Mouse (Mus musculus): ENCODE measurements at regions not wholly inside any gene's neighbourhood (a gene's known extent, or its start where the extent isn't known, plus 50 kb on each side); places are given as distances from the start of the nearest gene placed in this dataset.

GRCm38 (mm10) chr8:128092826-128093225 is 265.6 kb upstream of the Nrp1 start:
- Histone ChIP-seq H3K9me3 (replicated peaks) (peaks cover 4% of the 10 kb centered on the region; the same call in 1 of the 2 replicates), H3K27ac (ENCODE audit: poor library complexity, severe bottlenecking) (no peak overlapping the region), H3K36me3 (no peaks in the 10 kb centered on the region), H3K9ac (no peak overlapping the region), H3K27me3 (replicated peaks) (no peaks in the 10 kb centered on the region), H3K4me3 (no peak overlapping the region), H3K4me2 (no peak overlapping the region), H3K4me1 (replicated peaks) (no peaks in the 10 kb centered on the region)
- no peak for ATAC-seq (ENCODE audit: insufficient number of reproducible peaks, low FRiP score)
- WGBS = 74% methylated on average over 7 of the region's 7 CpGs

DNA sequence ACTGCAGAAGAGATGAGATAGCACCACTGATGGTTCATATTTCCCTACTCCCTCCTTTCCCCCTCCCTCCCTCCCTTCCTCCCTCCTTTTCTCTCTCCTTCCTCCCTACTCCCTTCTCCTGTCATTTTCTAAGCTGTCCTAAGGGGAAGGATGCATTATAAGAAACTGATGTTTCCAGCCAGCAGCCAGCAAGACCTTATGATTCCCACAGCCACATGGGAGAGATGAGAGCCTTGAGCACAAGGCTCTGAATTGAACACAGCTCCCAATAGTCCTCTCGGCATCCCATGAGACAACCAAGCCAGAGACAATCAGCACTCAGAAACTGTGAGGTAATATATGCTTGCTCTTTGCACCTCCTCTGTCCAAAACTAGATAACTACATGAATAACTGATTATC is 263.0 kb upstream of the Nrp1 start:
- Histone ChIP-seq H3K4me1 (replicated peaks) (peaks cover 10% of the 10 kb centered on the region), H3K9ac (no peak overlapping the region), H3K27me3 (replicated peaks) (no peaks in the 10 kb centered on the region), H3K36me3 (no peaks in the 10 kb centered on the region), H3K4me2 (no peak overlapping the region), H3K4me3 (no peak overlapping the region), H3K9me3 (replicated peaks) (peaks cover 4% of the 10 kb centered on the region; the same call in 1 of the 2 replicates), H3K27ac (ENCODE audit: poor library complexity, severe bottlenecking) (no peak overlapping the region)
- ATAC-seq (ENCODE audit: insufficient number of reproducible peaks, low FRiP score) = no peak
- 63% methylated on average over 1 of the region's 1 CpGs for WGBS

- no peak for ATAC-seq (ENCODE audit: insufficient number of reproducible peaks, low FRiP score)
- H3K4me1 ChIP-seq (replicated peaks) = peaks cover 10% of the 10 kb centered on the region
- H3K9ac ChIP-seq = no peak overlapping the region
- no peak overlapping the region for H3K4me2 ChIP-seq
- no peaks in the 10 kb centered on the region for H3K9me3 ChIP-seq (replicated peaks)
- H3K27ac ChIP-seq (ENCODE audit: poor library complexity, severe bottlenecking) = no peak overlapping the region
- no peaks in the 10 kb centered on the region for H3K27me3 ChIP-seq (replicated peaks)
- no peaks in the 10 kb centered on the region for H3K36me3 ChIP-seq
- WGBS = 78% methylated on average over 3 of the region's 3 CpGs
- H3K4me3 ChIP-seq = no peak overlapping the region
These were observed 260.8 kb upstream of the Nrp1 start for GRCm38 (mm10) chr8:128097601-128098000.

DNA sequence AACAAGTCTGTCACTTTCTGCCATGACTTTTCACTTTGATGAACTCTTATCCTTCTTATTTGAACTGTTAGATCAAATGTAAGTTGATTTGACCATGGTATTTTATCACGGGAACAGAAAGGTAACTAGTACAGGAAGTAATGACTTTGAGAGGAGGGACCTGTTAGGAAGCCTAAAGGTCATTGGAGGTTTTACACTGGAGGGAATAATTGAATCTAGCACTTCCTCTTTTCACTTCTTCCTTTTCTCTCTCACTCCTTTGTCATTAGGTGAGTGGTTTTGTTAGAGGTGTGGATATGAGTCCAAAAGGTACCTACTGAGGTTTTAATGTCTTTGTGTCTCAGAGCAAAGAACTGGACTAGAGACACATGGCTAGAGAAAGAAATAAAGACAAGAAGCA is 255.0 kb upstream of the Nrp1 start:
- H3K9ac ChIP-seq = no peak overlapping the region
- H3K27ac ChIP-seq (ENCODE audit: poor library complexity, severe bottlenecking) = no peak overlapping the region
- H3K4me1 ChIP-seq (replicated peaks) = peaks cover 10% of the 10 kb centered on the region
- no peak overlapping the region for H3K4me3 ChIP-seq
- no peak overlapping the region for H3K4me2 ChIP-seq
- ATAC-seq (ENCODE audit: insufficient number of reproducible peaks, low FRiP score) = no peak
- 86% methylated on average over 1 of the region's 1 CpGs for WGBS
- H3K9me3 ChIP-seq (replicated peaks) = no peaks in the 10 kb centered on the region
- no peaks in the 10 kb centered on the region for H3K27me3 ChIP-seq (replicated peaks)
- H3K36me3 ChIP-seq = no peaks in the 10 kb centered on the region

DNA sequence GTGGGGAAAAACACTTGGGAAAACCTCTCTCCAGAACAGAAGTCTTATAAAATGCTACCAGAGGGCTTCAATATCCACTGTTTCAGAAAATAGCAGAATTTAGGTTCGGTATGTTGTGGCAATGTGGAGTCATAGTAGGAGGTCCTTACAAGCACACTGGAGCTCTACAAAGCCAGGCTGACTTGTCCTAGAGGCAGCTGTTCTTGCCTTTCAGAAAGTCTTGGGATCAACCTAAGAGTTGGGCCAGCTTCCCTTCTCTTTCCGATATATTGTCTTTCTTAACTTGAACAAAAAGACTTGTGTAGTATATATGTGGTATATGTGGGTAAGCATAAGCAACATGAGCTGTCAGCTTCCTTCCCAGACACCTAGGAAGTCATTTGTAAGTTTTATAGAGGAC is 251.8 kb upstream of the Nrp1 start:
- ATAC-seq (ENCODE audit: insufficient number of reproducible peaks, low FRiP score) = no peak
- Histone ChIP-seq H3K27me3 (replicated peaks) (no peaks in the 10 kb centered on the region), H3K4me2 (no peak overlapping the region), H3K27ac (ENCODE audit: poor library complexity, severe bottlenecking) (no peak overlapping the region), H3K9me3 (replicated peaks) (no peaks in the 10 kb centered on the region), H3K9ac (no peak overlapping the region), H3K4me3 (no peak overlapping the region), H3K4me1 (replicated peaks) (no peaks in the 10 kb centered on the region), H3K36me3 (no peaks in the 10 kb centered on the region)
- WGBS = 83% methylated on average over 2 of the region's 2 CpGs

DNA sequence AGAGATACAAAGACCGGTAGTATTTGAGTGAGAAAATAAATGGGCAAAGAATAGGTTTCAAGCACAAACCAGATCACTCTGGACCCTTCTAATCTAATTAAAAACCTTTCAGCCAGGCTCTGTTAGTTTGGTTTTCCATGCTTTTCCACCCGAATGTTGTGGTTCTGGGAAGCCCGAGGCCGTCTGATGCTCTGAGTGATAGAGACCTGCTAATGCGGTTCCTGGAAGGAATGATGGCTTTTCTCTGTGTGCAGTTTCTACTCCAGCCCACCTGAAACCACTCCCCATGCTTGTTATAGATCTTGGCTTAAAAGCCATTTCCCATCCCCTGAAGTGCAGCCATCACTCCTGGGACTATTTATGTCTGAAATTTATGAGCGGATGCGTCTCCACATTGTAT is 251.4 kb upstream of the Nrp1 start:
- Histone ChIP-seq H3K4me2 (no peak overlapping the region), H3K9ac (no peak overlapping the region), H3K27ac (ENCODE audit: poor library complexity, severe bottlenecking) (no peak overlapping the region), H3K4me1 (replicated peaks) (no peaks in the 10 kb centered on the region), H3K9me3 (replicated peaks) (no peaks in the 10 kb centered on the region), H3K27me3 (replicated peaks) (no peaks in the 10 kb centered on the region), H3K36me3 (no peaks in the 10 kb centered on the region), H3K4me3 (no peak overlapping the region)
- no peak for ATAC-seq (ENCODE audit: insufficient number of reproducible peaks, low FRiP score)
- WGBS = 78% methylated on average over 7 of the region's 7 CpGs

GRCm38 (mm10) chr8:128109036-128109435 is 249.4 kb upstream of the Nrp1 start:
- H3K4me1 ChIP-seq (replicated peaks) = peaks cover 15% of the 10 kb centered on the region
- no peaks in the 10 kb centered on the region for H3K9me3 ChIP-seq (replicated peaks)
- no peak overlapping the region for H3K9ac ChIP-seq
- WGBS = 78% methylated on average over 3 of the region's 3 CpGs
- H3K4me3 ChIP-seq = no peak overlapping the region
- no peak for ATAC-seq (ENCODE audit: insufficient number of reproducible peaks, low FRiP score)
- no peak overlapping the region for H3K4me2 ChIP-seq
- no peak overlapping the region for H3K27ac ChIP-seq (ENCODE audit: poor library complexity, severe bottlenecking)
- H3K27me3 ChIP-seq (replicated peaks) = no peaks in the 10 kb centered on the region
- H3K36me3 ChIP-seq = no peaks in the 10 kb centered on the region

DNA sequence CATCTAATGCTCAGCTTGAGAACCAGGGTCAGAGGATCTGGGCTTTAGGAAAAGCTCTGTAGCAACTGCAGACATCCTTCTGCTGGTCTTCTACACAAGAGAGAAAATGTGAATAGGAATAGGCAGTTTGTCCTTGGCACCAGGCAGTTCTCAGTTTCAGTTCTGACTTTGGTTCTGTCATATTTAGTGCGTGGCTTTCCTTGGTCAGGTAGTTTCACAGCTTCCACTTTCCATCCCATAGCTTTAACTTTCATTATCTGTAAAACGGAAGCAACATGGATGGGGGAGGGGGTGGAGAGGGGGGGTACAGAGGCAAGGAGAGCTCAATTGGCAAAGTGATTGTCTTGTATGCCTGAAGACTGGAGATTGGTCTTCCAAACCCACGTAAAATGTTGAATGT is 247.3 kb upstream of the Nrp1 start:
- Histone ChIP-seq H3K9ac (no peak overlapping the region), H3K27me3 (replicated peaks) (no peaks in the 10 kb centered on the region), H3K9me3 (replicated peaks) (no peaks in the 10 kb centered on the region), H3K4me3 (no peak overlapping the region), H3K4me2 (no peak overlapping the region), H3K36me3 (no peaks in the 10 kb centered on the region), H3K27ac (ENCODE audit: poor library complexity, severe bottlenecking) (no peak overlapping the region), H3K4me1 (replicated peaks) (peaks cover 24% of the 10 kb centered on the region)
- WGBS = 68% methylated on average over 3 of the region's 3 CpGs
- ATAC-seq (ENCODE audit: insufficient number of reproducible peaks, low FRiP score) = no peak

GRCm38 (mm10) chr8:128113116-128113515 is 245.3 kb upstream of the Nrp1 start:
- Histone ChIP-seq H3K9me3 (replicated peaks) (no peaks in the 10 kb centered on the region), H3K9ac (no peak overlapping the region), H3K4me3 (no peak overlapping the region), H3K36me3 (no peaks in the 10 kb centered on the region), H3K27ac (ENCODE audit: poor library complexity, severe bottlenecking) (peak overlapping the region; percentile 83), H3K4me2 (no peak overlapping the region), H3K4me1 (replicated peaks) (peaks cover 24% of the 10 kb centered on the region), H3K27me3 (replicated peaks) (no peaks in the 10 kb centered on the region)
- peak; percentile 85 for ATAC-seq (ENCODE audit: insufficient number of reproducible peaks, low FRiP score)
- 40% methylated on average over 1 of the region's 1 CpGs for whole genome bisulfite sequencing

GRCm38 (mm10) chr8:128141290-128141966 is 217.0 kb upstream of the Nrp1 start:
- Histone ChIP-seq H3K27me3 (replicated peaks) (no peaks in the 10 kb centered on the region), H3K4me1 (replicated peaks) (no peaks in the 10 kb centered on the region), H3K36me3 (no peaks in the 10 kb centered on the region), H3K9ac (no peak overlapping the region), H3K9me3 (replicated peaks) (no peaks in the 10 kb centered on the region), H3K4me3 (no peak overlapping the region), H3K27ac (ENCODE audit: poor library complexity, severe bottlenecking) (no peak overlapping the region), H3K4me2 (no peak overlapping the region)
- ATAC-seq (ENCODE audit: insufficient number of reproducible peaks, low FRiP score) = no peak
- WGBS = 68% methylated on average over 4 of the region's 4 CpGs

GRCm38 (mm10) chr8:128148351-128148942 is 210.0 kb upstream of the Nrp1 start:
- Histone ChIP-seq H3K27me3 (replicated peaks) (no peaks in the 10 kb centered on the region), H3K36me3 (no peaks in the 10 kb centered on the region), H3K4me2 (no peak overlapping the region), H3K4me3 (no peak overlapping the region), H3K9me3 (replicated peaks) (no peaks in the 10 kb centered on the region), H3K9ac (no peak overlapping the region), H3K27ac (ENCODE audit: poor library complexity, severe bottlenecking) (no peak overlapping the region), H3K4me1 (replicated peaks) (no peaks in the 10 kb centered on the region)
- WGBS = 60% methylated on average over 3 of the region's 3 CpGs
- ATAC-seq (ENCODE audit: insufficient number of reproducible peaks, low FRiP score) = no peak

GRCm38 (mm10) chr8:128155604-128156003 is 202.8 kb upstream of the Nrp1 start:
- no peak overlapping the region for H3K9ac ChIP-seq
- H3K36me3 ChIP-seq = no peaks in the 10 kb centered on the region
- no peak overlapping the region for H3K4me2 ChIP-seq
- no peak overlapping the region for H3K4me3 ChIP-seq
- H3K27ac ChIP-seq (ENCODE audit: poor library complexity, severe bottlenecking) = peak overlapping the region; percentile 78
- H3K9me3 ChIP-seq (replicated peaks) = no peaks in the 10 kb centered on the region
- H3K4me1 ChIP-seq (replicated peaks) = peaks cover 21% of the 10 kb centered on the region
- H3K27me3 ChIP-seq (replicated peaks) = no peaks in the 10 kb centered on the region
- no peak for ATAC-seq (ENCODE audit: insufficient number of reproducible peaks, low FRiP score)

All from heart, embryonic 12.5 days (tissue).